22 mouse cellular contexts compared by ENCODE assay signal in the genomic region with DNA sequence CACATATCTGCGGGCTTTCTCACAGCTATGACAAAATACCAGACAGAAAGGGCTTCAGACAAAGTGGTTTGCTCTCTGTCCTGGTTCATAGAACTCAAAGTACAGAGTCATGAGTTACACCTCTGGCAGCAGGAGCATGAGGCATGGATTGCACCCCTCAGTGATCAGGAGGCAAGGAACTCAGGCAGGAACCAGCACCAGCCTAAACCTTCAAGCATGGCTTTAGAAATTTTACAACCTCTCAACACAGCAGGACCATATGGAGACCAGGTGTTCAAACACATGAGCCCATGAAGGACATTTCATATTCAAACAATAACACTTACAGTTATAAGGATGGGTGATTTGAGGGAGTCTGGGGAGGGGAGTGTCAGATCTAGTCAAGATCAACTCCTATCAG. TPM values are rescaled to one million over a fixed set of nuclear protein-coding genes. Genes with fewer than 3 reads are reported as not detected.
DNase-seq lines count a peak whose midpoint lies in the region; ATAC-seq and TF ChIP-seq lines count a peak whose summit lies in the region.
"Had no signal": no experiment of that assay in that cellular context is flagged by ENCODE, and none has a peak within 500 bp of the region (broad histone marks: within the 10 kb centered on the region; RNA-seq: fewer than 3 reads in every experiment).

No protein-coding gene starts in this region.

- peaks cover 6% of the 10 kb centered on the region for H3K4me1 ChIP-seq in embryonic fibroblast, embryonic 13.5 days (ENCODE audit: control insufficient read depth, insufficient read depth, low read length)
- H3K4me1 ChIP-seq in forebrain, postnatal 0 days (ENCODE audit: insufficient read depth): no peaks in the 10 kb centered on the region
- H3K4me1 ChIP-seq: embryonic facial prominence, embryonic 15.5 days; heart, embryonic 15.5 days; midbrain, embryonic 10.5 days had no signal

- ATAC-seq in forebrain, postnatal 0 days: no peak
- ATAC-seq: forebrain, embryonic 16.5 days; lung, postnatal 0 days had no signal

- TF ChIP-seq POLR2A in embryonic fibroblast, embryonic 13.5 days (IDR thresholded peaks at IDR 0.05; ENCODE audit: low read depth, low read length): no peak

- H3K36me3 ChIP-seq in forebrain, postnatal 0 days (ENCODE audit: insufficient read depth): no peaks in the 10 kb centered on the region
- H3K36me3 ChIP-seq: embryonic facial prominence, embryonic 15.5 days; heart, embryonic 15.5 days; midbrain, embryonic 10.5 days had no signal

- no peak overlapping the region for H3K4me2 ChIP-seq in forebrain, postnatal 0 days (ENCODE audit: low read depth)
- H3K4me2 ChIP-seq: embryonic facial prominence, embryonic 15.5 days; heart, embryonic 15.5 days had no signal

- no peaks in the 10 kb centered on the region for H3K9me3 ChIP-seq in forebrain, postnatal 0 days (ENCODE audit: low read length)
- H3K9me3 ChIP-seq: embryonic facial prominence, embryonic 15.5 days; heart, embryonic 15.5 days; midbrain, embryonic 10.5 days had no signal

- no peak for DNase-seq in layer of hippocampus, adult 2 months (ENCODE audit: low spot score in 2 of 2)
- DNase-seq in layer of hippocampus, postnatal 25 days (ENCODE audit: extremely low spot score in 1 of 2, low spot score in 1 of 2): no peak
- DNase-seq in cerebellum, adult 18-20 months: peak; percentile 54 to 66
- DNase-seq in cerebellum, adult 9-11 months: peak; percentile 69
- no peak for DNase-seq in forebrain, postnatal 0 days
- DNase-seq in gastrocnemius, postnatal 25 days: no peak
- DNase-seq in thymus, postnatal 25 days: no peak
- DNase-seq: adrenal gland, adult 8-10 months; heart, postnatal 36 days; kidney, adult 18-20 months; kidney, postnatal 4 days; thymus, adult 2 months had no signal

- H3K4me3 ChIP-seq in layer of hippocampus, adult 2 months: no peak overlapping the region
- H3K4me3 ChIP-seq in embryonic fibroblast, embryonic 13.5 days (ENCODE audit: insufficient read depth, low read length): no peak overlapping the region
- no peak overlapping the region for H3K4me3 ChIP-seq in forebrain, postnatal 0 days (ENCODE audit: low read depth, low read length)
- H3K4me3 ChIP-seq: embryonic facial prominence, embryonic 15.5 days; heart, embryonic 15.5 days; midbrain, embryonic 10.5 days had no signal

- H3K9ac ChIP-seq in forebrain, postnatal 0 days: no peak overlapping the region
- H3K9ac ChIP-seq: embryonic facial prominence, embryonic 15.5 days; heart, embryonic 15.5 days had no signal

- H3K27ac ChIP-seq in layer of hippocampus, adult 2 months: peak overlapping the region; percentile 78
- peak overlapping the region; percentile 47; the same call in 1 of the 2 replicates for H3K27ac ChIP-seq in embryonic fibroblast, embryonic 13.5 days (ENCODE audit: insufficient read depth, low read length)
- no peak overlapping the region for H3K27ac ChIP-seq in forebrain, postnatal 0 days (ENCODE audit: low read depth, low read length)
- H3K27ac ChIP-seq: embryonic facial prominence, embryonic 15.5 days; heart, embryonic 15.5 days; macrophage; midbrain, embryonic 10.5 days had no signal

- no peak for TF ChIP-seq CTCF in layer of hippocampus, adult 2 months (conservative IDR thresholded peaks at IDR 0.05)
- TF ChIP-seq CTCF in embryonic fibroblast, embryonic 13.5 days (IDR thresholded peaks at IDR 0.05; ENCODE audit: borderline replicate concordance, insufficient read depth, low read length): no peak
- TF ChIP-seq CTCF in forebrain, postnatal 0 days (IDR thresholded peaks at IDR 0.05; ENCODE audit: low read depth): no peak

- H3K27me3 ChIP-seq in forebrain, postnatal 0 days (ENCODE audit: insufficient read depth, low read length): no peaks in the 10 kb centered on the region
- H3K27me3 ChIP-seq: embryonic facial prominence, embryonic 15.5 days; heart, embryonic 15.5 days had no signal

- 92% methylated on average over 1 of the region's 1 CpGs for WGBS in forebrain, postnatal 0 days

RNA-seq across cellular contexts. Expression of a gene that starts 49.4 kb away (rescaled TPM):
- 10 to 100 TPM; 81.1 to 81.6 TPM for total RNA-seq in layer of hippocampus, adult 2 months (2021)
- total RNA-seq in layer of hippocampus, postnatal 25 days (2021): 10 to 100 TPM; 76.8 to 80.3 TPM
- 0.42 and 0.60 TPM in 2 replicates for polyA plus RNA-seq in embryonic fibroblast, embryonic 13.5 days (2011; ENCODE audit: insufficient read length, low read depth, missing spikeins)
- total RNA-seq in forebrain, postnatal 0 days (2014; rRNA removed): 46.5 and 50.3 TPM in 2 replicates
- polyA plus RNA-seq in forebrain, postnatal 0 days (2015; fragmentation: Nextera tagmentation; extraction: Ambion mirVana): 36.2 and 46.1 TPM in 2 replicates
- total RNA-seq in gastrocnemius, postnatal 25 days (2021): under 1 TPM; 0.15 to 0.24 TPM
- total RNA-seq: MEL; neutrophil, adult 5-6 weeks had no signal
- polyA plus RNA-seq: liver, embryonic 16.5 days; macrophage had no signal

Comparison
In these comparisons a context has a peak if more than half of its experiments do, and no peak if none do; other contexts are left out.
1. DNase-seq: peak in cerebellum, adult 18-20 months (2 of 2) and cerebellum, adult 9-11 months (single experiment); none in layer of hippocampus, adult 2 months (0 of 2), layer of hippocampus, postnatal 25 days (0 of 2), forebrain, postnatal 0 days (single experiment), gastrocnemius, postnatal 25 days (single experiment) and thymus, postnatal 25 days (single experiment).
2. RNA of a gene that starts 49.4 kb away (total RNA-seq): 81.1 to 81.6 TPM in layer of hippocampus, adult 2 months, 76.8 to 80.3 TPM in layer of hippocampus, postnatal 25 days and 46.5 to 50.3 TPM in forebrain, postnatal 0 days; 0.15 to 0.24 TPM in gastrocnemius, postnatal 25 days; every median in the first group is over 10 times any median in the second.